Mouse (Mus musculus) R1 (cell line): ENCODE measurements around the gene Vax1.
A peak's percentile ranks its signal among the peaks of the same experiment; 100 is the strongest.

Experiments used
- DNase-seq: peaks from one replicate; pipeline ENCODE4 v3.0.0-alpha.2; 2018; ENCODE audit warnings: low read depth, low spot score

Gene Vax1

GRCm38 (mm10) chr19:59169936-59170765 is at the start of gene Vax1:
Gene Vax1 (minus strand): TSS chr19:59170056.
- no peak for DNase-seq

DNA sequence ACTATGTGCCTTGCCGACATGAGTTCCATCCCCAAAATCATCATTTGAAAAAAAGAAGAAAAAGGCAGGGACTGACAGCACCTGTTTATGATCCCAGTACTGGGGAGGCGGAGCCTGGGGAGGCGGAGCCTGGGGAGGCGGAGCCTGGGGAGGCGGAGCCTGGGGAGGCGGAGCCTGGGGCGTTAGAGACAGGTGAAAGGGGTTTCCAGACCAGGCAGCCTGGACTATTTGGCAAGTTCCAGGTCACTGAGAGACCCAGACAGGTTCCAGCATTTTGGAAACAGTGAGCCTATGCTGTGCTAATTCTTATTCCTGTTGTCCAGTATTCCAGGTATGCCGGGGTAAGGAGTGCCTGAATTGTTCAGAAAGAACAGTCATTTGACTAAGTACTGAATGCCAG is 49.1 kb upstream of the Vax1 start, which contains the start of gene Kcnk18:
Gene Kcnk18 (plus strand): TSS at position 224 of the 400 bp plus-strand sequence.
- peak; percentile 31 for DNase-seq

GRCm38 (mm10) chr19:59216891-59217290 is 47.0 kb upstream of the Vax1 start:
- DNase-seq, result no peak

GRCm38 (mm10) chr19:59208986-59209385 is 39.1 kb upstream of the Vax1 start:
- DNase-seq, result no peak

- peak; percentile 76 for DNase-seq
Observed at GRCm38 (mm10) chr19:59208475-59208874, 38.6 kb upstream of the Vax1 start.

DNA sequence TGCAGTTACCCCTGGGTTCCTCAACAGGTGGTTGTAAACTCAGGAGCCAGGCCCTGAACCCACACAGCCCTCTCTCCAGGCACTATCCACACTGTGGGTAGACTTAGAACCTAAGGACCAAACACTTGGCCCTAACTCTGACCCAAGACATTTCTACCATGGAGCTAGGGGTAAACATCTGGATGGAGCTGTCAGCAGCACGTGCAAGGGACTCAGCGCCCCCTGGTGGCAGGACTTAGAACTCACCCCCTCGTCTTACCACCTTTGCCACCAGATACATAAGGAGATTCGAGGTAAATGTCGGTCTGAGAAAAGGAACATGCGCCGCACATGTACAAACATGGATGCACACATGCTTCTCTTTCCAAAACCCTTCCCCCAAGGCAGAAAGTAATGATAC is 28.3 kb upstream of the Vax1 start:
- DNase-seq, result peak; percentile 66

GRCm38 (mm10) chr19:59196111-59196666 is 26.3 kb upstream of the Vax1 start:
- peak; percentile 37 for DNase-seq

DNA sequence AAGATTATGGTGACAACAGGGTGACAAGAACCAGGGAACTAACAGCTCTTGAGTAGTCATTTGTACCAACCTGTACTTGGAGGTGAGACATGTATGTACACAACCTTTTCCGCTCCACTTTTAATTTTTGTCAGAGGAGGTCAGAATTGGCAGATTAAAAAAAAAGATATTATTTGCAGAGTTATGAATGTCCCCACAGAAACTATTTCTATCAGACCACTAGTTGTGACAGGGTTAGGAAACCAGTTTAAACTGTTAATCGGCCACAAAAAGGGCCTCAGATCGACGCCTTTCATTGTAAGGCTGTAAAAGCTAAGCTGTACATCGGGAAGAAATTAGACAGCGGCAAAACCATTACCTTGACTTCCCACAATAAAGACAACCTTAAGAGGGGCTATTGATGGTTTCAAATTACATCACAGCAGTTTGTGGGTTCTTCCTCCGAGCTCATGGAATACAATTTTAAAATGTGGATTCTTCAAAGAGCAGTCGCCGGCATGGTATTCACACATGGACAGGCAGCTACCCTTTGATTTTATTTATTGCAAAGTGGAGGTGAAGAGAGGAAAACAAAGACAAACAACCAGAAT is 25.4 kb upstream of the Vax1 start:
- no peak for DNase-seq

- DNase-seq, result peak; percentile 33
Observed at GRCm38 (mm10) chr19:59193986-59194820, 24.3 kb upstream of the Vax1 start.

DNA sequence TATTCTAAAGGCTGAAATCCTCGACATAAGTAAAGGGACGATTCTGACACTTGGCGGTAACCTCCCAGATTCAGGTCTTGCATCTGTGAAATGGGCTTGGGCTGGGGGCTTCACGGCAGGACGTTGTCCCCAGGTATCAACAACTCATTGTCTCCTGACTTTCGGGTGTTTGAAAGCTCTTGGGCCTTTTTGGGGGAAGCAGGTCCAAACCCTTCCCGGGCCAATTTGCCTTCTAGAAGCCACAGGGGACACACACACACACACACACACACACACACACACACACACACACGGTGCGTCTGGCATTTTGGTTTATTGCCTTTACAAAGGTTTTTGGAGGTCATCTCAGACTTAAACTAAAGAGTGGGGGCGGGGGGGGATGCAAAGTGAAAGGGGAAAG is 23.6 kb upstream of the Vax1 start:
- no peak for DNase-seq

DNA sequence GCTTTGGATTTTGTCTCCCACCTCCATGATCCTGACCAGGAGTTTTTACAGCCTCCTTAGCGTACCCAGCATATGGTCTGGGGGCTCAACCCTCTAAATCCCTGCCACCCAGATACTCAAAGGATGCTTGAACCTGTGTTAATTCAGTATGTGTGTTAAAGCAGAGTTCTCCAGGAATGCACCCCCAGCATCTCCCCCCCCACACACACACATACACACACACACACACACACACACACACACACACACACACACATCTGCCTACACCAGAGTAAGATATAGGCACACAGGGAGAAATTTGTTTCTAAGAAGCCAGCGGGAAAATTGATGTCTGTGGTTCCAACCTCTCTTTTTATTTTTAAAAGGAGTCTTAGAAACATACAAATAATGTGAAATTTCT is 22.6 kb upstream of the Vax1 start:
- no peak for DNase-seq

- DNase-seq, result no peak
Observed at GRCm38 (mm10) chr19:59191123-59191505, 21.3 kb upstream of the Vax1 start.

GRCm38 (mm10) chr19:59190431-59191122 is 20.7 kb upstream of the Vax1 start:
- DNase-seq, result peak; percentile 22

- no peak for DNase-seq
Observed at GRCm38 (mm10) chr19:59188981-59189380, 19.1 kb upstream of the Vax1 start.

- no peak for DNase-seq
Observed at GRCm38 (mm10) chr19:59184000-59184399, 14.1 kb upstream of the Vax1 start.

DNA sequence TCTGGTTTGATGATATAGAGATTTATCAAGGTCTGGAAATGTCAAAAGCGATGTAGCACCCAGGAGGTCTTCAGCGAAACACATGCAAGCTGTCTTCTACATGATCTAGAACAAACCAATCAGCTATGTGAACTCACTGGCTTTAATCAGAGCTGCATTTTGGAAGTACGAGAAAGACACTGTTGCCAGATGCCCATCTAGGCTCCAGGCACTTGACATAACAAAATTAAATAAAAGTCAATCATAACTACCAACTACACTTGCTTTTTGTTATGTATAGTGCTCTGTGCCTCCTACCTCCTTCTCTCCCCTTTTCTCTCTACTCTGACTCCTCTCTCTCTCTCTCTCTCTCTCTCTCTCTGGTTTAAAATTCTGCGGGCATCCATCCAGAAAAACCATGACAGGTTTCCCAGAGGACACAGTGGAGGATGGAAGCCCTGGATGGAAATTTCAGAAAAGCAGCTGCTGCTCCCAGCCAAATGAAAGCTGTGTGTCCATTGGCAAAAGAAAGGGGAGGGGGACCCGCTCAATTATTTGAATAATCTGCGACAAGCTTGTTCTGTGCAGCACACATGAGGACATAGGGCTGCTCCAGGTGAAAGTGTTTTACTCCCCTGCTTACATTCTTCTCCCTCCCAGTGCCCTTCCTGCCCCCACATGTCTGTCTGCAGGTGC is 3.6 kb upstream of the Vax1 start:
- no peak for DNase-seq

GRCm38 (mm10) chr19:59172781-59173180 is 2.9 kb upstream of the Vax1 start:
- DNase-seq, result no peak

DNA sequence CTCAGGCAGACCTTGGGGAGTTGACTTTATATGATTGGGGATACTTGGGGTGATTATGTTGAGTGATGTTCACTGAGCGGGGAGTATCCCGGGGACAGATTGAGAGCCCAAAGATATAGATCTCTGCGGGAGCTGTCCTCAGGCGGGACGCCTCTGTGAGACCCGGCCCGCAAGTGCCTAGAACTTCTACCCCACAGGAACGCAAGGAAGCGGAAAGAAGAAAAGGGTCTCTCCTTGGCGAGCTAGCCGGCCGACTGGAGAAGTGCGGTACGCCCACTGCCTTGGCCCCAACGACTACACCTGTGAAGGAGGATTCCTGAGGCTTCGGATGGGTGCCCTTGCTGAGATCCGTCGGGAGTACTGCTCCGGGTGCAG is 2.0 kb upstream of the Vax1 start:
- DNase-seq, result peak; percentile 54

GRCm38 (mm10) chr19:59171151-59171870 is 1.5 kb upstream of the Vax1 start:
- no peak for DNase-seq

DNA sequence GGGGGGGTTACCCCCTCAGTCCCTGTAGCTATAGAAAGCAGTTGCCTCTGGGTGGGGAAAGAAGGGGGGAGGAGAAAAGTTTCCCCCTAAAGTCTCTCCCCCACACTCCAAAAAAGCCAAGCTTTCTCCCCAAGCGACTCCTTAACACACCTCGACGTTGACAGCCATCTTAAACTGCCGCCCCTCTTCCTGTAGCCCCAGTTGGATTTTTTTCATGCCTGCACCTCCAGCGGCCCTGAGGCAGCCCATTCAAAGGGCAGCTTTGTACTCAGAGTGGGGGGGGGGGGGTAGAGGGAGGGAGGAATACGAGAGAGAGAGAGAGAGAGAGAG is 875 bp upstream of the Vax1 start:
- DNase-seq, result no peak
